Mouse (Mus musculus) lung, embryonic 15.5 days (tissue): ENCODE measurements around the gene Exoc6. TPM values are rescaled to one million over a fixed set of nuclear protein-coding genes. Genes with fewer than 3 reads are reported as not detected.
"Not testable (repeated sequence)": the region's sequence is repeated elsewhere in the genome, so short reads cannot be mapped to it uniquely, and the experiment has no call there.

Source experiments
- ATAC-seq: fragments of 200-750 bp; cut with Nextera tagmentation; 2 replicates; pipeline ENCODE4 v1.8.0; 2017; ENCODE audit warnings: moderate number of reproducible peaks, borderline replicate concordance; ENCODE audit not compliant: low FRiP score, low TSS enrichment; ENCODE audit errors: extremely low read depth
- H3K27ac ChIP-seq: fragments of 300-500 bp; sonication (generic); 2 replicates; pipeline ENCODE4 v1.5.1; 2015; ENCODE audit warnings: moderate library complexity, mild to moderate bottlenecking, inconsistent platforms
- H3K27me3 ChIP-seq: fragments of 300-500 bp; sonication (generic); 2 replicates; pipeline ENCODE4 v1.6.1; 2015; ENCODE audit warnings: inconsistent platforms
- H3K36me3 ChIP-seq: fragments of 300-500 bp; sonication (generic); 2 replicates; pipeline ENCODE4 v1.6.1; 2015; ENCODE audit warnings: inconsistent platforms
- H3K4me1 ChIP-seq: fragments of 300-500 bp; sonication (generic); 2 replicates; pipeline ENCODE4 v1.6.1; 2015; ENCODE audit warnings: inconsistent platforms
- H3K4me2 ChIP-seq: fragments of 300-500 bp; sonication (generic); 2 replicates; pipeline ENCODE4 v1.6.1; 2015; ENCODE audit warnings: inconsistent platforms, mild to moderate bottlenecking, moderate library complexity
- H3K4me3 ChIP-seq: fragments of 300-500 bp; sonication (generic); 2 replicates; pipeline ENCODE4 v1.5.1; 2015; ENCODE audit warnings: mild to moderate bottlenecking, inconsistent platforms
- H3K9ac ChIP-seq: fragments of 300-500 bp; sonication (generic); 2 replicates; pipeline ENCODE4 v1.6.1; 2015; ENCODE audit warnings: inconsistent platforms
- H3K9me3 ChIP-seq: fragments of 300-500 bp; sonication (generic); 2 replicates; pipeline ENCODE4 v1.6.1; 2016; ENCODE audit warnings: inconsistent platforms
- WGBS: fragments of 180-500 bp; shearing (Covaris S2); methylation state at CpG from one replicate; pipeline ENCODE4 v1.1.7; 2015; 5-methylcytosine and 5-hydroxymethylcytosine counted together
- polyA plus RNA-seq: library from polyadenylated mRNA; unstranded; fragments of >200 nt; fragmentation: Nextera tagmentation; extraction: Ambion mirVana; gene quantifications from 2 replicates; pipeline ENCODE4 v1.2.1, GENCODE M21; 2015

Gene Exoc6
- polyA plus RNA-seq, 1 experiment from 2014 or later, result 12.8 TPM

DNA sequence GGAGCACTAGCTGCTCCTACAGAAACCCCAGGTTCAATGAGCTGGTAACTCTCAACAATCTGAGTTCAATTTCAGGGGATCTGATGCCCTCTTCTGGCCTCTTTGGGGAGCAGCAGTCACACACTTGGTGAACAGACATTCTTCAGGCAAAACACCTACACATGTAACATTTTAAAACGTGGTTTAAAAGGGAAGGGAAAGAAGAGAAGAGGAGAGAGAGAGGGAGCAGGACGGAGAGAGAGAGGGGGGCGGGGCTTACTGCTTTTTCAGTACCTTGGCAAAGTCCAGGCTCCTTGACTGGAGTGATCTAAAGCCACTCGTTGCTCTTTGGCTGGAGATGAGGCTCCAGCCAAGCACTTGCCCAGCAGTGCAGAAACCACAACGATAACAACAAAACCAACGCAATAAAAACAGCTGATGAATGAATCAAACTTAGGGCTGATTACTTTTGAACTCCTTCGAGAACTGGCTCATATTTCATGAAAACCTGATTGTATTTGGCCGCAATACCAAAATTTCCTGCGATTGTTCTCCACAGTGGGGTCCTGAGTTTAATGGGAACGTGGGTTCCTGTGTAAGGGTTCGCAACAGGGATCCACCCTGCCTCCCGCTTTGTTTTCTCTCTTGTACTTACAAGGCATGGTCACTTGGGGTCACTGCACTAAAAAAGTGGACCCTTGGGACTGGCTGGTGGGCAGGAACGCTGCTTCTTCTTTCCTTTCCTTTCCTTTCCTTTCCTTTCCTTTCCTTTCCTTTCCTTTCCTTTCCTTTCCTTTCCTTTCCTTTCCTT, 6.5 kb upstream of the Exoc6 start:
- no peak for ATAC-seq
- Histone ChIP-seq H3K4me3 (no peak overlapping the region), H3K9me3 (no peaks in the 10 kb centered on the region), H3K4me2 (peak overlapping the region; percentile 26; the same call in 1 of the 2 replicates), H3K27ac (peak overlapping the region; percentile 12; the same call in 1 of the 2 replicates), H3K4me1 (0 out of 2 replicates have a peak, but pooled peaks cover 5% of the 10 kb centered on the region), H3K36me3 (no peaks in the 10 kb centered on the region), H3K27me3 (peaks cover 13% of the 10 kb centered on the region; the same call in 1 of the 2 replicates), H3K9ac (no peak overlapping the region)
- 51% methylated on average over 13 of the region's 13 CpGs for WGBS

- Histone ChIP-seq H3K27ac (no peak overlapping the region), H3K9me3 (no peaks in the 10 kb centered on the region), H3K36me3 (no peaks in the 10 kb centered on the region), H3K4me1 (0 out of 2 replicates have a peak, but pooled peaks cover 5% of the 10 kb centered on the region), H3K27me3 (peaks cover 18% of the 10 kb centered on the region), H3K4me2 (no peak overlapping the region), H3K9ac (no peak overlapping the region), H3K4me3 (no peak overlapping the region)
- no peak for ATAC-seq
- WGBS, result 73% methylated on average over 9 of the region's 9 CpGs
These were observed 5.7 kb upstream of the Exoc6 start for GRCm38 (mm10) chr19:37544476-37544875.

- ATAC-seq, result no peak
- 0 out of 2 replicates have a peak, but pooled peaks cover 6% of the 10 kb centered on the region for H3K4me1 ChIP-seq
- WGBS, result 59% methylated on average over 3 of the region's 3 CpGs
- H3K27me3 ChIP-seq, result peaks cover 21% of the 10 kb centered on the region
- H3K27ac ChIP-seq, result no peak overlapping the region
- H3K9me3 ChIP-seq, result no peaks in the 10 kb centered on the region
- no peak overlapping the region for H3K9ac ChIP-seq
- H3K36me3 ChIP-seq, result no peaks in the 10 kb centered on the region
- H3K4me2 ChIP-seq, result no peak overlapping the region
- H3K4me3 ChIP-seq, result no peak overlapping the region
These were observed 5.0 kb upstream of the Exoc6 start for GRCm38 (mm10) chr19:37545231-37545630.

GRCm38 (mm10) chr19:37545725-37546124, 4.5 kb upstream of the Exoc6 start:
- ATAC-seq, result no peak
- Histone ChIP-seq H3K9me3 (no peaks in the 10 kb centered on the region), H3K9ac (no peak overlapping the region), H3K4me3 (no peak overlapping the region), H3K36me3 (no peaks in the 10 kb centered on the region), H3K27me3 (peaks cover 21% of the 10 kb centered on the region), H3K4me1 (0 out of 2 replicates have a peak, but pooled peaks cover 7% of the 10 kb centered on the region), H3K27ac (no peak overlapping the region), H3K4me2 (no peak overlapping the region)
- 77% methylated on average over 6 of the region's 6 CpGs for WGBS

DNA sequence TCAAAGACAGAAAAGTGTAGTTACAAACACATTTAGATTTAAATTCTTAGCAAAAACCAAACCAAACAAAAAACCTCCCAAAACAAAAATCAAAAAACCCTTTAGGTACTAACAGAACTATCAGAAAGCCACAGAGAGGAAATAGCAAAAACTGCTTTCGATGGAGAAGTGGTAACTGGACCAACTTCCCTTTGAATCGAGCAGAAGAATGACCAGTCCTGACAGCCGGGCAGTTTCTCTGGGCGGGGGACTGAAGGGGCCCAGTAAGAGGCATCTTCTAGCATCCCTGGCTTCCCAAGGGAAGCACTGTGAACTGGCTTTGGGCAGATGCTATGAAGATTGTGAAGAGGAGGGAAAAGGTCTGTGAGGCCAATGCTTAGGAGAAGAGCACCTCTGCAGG, 3.4 kb upstream of the Exoc6 start:
- H3K4me3 ChIP-seq, result no peak overlapping the region
- WGBS, result 70% methylated on average over 4 of the region's 4 CpGs
- no peak overlapping the region for H3K9ac ChIP-seq
- H3K4me2 ChIP-seq, result no peak overlapping the region
- ATAC-seq, result no peak
- H3K9me3 ChIP-seq, result no peaks in the 10 kb centered on the region
- no peaks in the 10 kb centered on the region for H3K36me3 ChIP-seq
- no peak overlapping the region for H3K27ac ChIP-seq
- peaks cover 21% of the 10 kb centered on the region for H3K27me3 ChIP-seq
- 0 out of 2 replicates have a peak, but pooled peaks cover 9% of the 10 kb centered on the region for H3K4me1 ChIP-seq

- no peak for ATAC-seq
- Histone ChIP-seq H3K9ac (peak overlapping the region; percentile 70), H3K4me2 (peak overlapping the region; percentile 97), H3K36me3 (no peaks in the 10 kb centered on the region), H3K27me3 (peaks cover 16% of the 10 kb centered on the region), H3K9me3 (no peaks in the 10 kb centered on the region), H3K27ac (no peak overlapping the region), H3K4me1 (0 out of 2 replicates have a peak, but pooled peaks cover 9% of the 10 kb centered on the region), H3K4me3 (peak overlapping the region; percentile 88)
- WGBS, result 20% methylated on average over 8 of the region's 8 CpGs
These were observed 885 bp downstream of the Exoc6 start for GRCm38 (mm10) chr19:37551040-37551566.

GRCm38 (mm10) chr19:37553376-37554265, 3.4 kb downstream of the Exoc6 start:
- 72% methylated on average over 11 of the region's 11 CpGs for WGBS
- no peak overlapping the region for H3K27ac ChIP-seq
- no peak overlapping the region for H3K4me2 ChIP-seq
- ATAC-seq, result no peak
- no peaks in the 10 kb centered on the region for H3K36me3 ChIP-seq
- no peaks in the 10 kb centered on the region for H3K9me3 ChIP-seq
- H3K4me1 ChIP-seq, result 0 out of 2 replicates have a peak, but pooled peaks cover 9% of the 10 kb centered on the region
- no peak overlapping the region for H3K9ac ChIP-seq
- peaks cover 9% of the 10 kb centered on the region for H3K27me3 ChIP-seq
- no peak overlapping the region for H3K4me3 ChIP-seq

DNA sequence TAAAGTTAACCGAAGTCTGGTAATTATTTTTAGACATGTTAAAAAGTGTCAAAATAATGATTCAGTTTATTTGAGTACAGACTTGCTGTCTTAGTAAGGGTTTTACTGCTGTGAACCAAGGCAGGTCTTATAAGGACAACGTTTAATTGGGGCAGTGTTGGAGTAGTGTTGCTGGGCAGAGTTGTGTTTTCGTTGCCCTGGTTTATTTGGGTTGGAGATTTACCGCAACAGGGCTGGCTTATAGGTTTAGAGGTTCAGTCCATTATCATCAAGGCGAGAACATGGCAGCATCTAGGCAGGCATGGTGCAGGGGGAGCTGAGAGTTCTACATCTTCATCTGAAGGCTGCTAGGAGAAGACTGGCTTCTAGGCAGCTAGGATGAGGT, 4.0 kb downstream of the Exoc6 start:
- H3K9ac ChIP-seq, H3K36me3 ChIP-seq, H3K9me3 ChIP-seq, H3K4me2 ChIP-seq, H3K27me3 ChIP-seq, ATAC-seq, H3K27ac ChIP-seq, H3K4me3 ChIP-seq: not testable (repeated sequence)
- H3K4me1 ChIP-seq, result 0 out of 2 replicates have a peak, but pooled peaks cover 13% of the 10 kb centered on the region
- 79% methylated on average over 5 of the region's 5 CpGs for WGBS

DNA sequence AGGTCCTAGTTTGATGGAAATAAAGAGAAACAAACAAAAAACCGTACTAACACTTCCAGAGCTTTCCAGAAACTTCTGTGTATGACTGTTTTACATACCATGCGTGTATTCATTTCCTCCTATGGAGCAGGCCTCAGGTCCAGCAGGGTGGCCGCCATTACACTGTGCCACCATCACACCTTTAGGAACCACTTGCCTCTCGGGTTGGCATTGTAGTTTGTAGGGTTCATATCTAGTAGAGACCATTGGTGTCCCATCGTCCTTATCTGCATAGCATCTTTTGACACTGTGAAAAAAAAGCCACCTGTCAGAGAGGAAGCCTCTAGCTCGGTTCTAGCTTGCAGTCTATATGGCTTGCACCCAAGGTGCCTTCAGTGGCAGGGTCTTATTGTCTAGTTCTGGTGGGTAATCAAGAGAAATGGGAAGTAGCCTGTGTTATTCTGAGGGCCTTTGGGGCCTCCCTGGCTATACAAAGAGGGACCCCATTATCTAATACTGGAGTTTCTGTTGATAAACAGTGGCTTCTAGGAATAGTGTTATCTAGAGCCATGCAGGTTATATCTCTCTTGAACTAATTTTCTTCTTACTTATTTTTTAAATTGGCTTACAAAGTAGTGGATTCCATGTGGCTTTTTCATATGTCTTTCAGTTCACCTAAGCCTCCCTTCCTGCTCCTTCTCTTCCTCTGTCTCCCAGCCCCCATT, 5.8 kb downstream of the Exoc6 start:
- Histone ChIP-seq H3K27me3 (no peaks in the 10 kb centered on the region), H3K4me3 (no peak overlapping the region), H3K27ac (no peak overlapping the region), H3K9ac (no peak overlapping the region), H3K9me3 (no peaks in the 10 kb centered on the region), H3K36me3 (no peaks in the 10 kb centered on the region), H3K4me2 (no peak overlapping the region), H3K4me1 (peaks cover 20% of the 10 kb centered on the region)
- 80% methylated on average over 6 of the region's 6 CpGs for WGBS
- ATAC-seq, result no peak

DNA sequence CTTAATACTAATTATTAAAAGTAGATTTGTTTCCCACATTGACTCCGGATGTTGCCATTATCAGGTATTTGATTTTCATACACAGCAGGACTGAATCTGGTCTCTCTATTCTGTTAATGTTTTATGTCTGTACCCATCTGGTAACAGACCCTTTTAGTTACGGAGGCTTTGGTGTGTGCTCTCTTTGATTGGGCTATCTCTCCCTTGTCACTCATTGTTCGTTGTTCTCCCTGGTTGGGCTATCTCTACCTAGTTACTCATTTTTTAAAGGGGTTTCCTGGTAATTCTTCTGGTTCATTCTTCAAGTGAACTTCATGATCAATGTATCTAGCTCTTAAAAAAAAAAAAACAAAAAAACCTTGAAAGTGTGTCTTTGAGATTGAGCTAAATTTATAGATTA, 7.7 kb downstream of the Exoc6 start:
- Histone ChIP-seq H3K9me3 (no peaks in the 10 kb centered on the region), H3K27me3 (no peaks in the 10 kb centered on the region), H3K4me2 (no peak overlapping the region), H3K9ac (no peak overlapping the region), H3K4me3 (no peak overlapping the region), H3K36me3 (no peaks in the 10 kb centered on the region), H3K4me1 (peaks cover 28% of the 10 kb centered on the region), H3K27ac (no peak overlapping the region)
- ATAC-seq, result no peak
- 75% methylated on average over 3 of the region's 3 CpGs for WGBS
